Mouse (Mus musculus) CD4-positive helper T cell, adult 2 months (primary cell): Measurements from ENCODE around the gene Eps15l1.
A peak's percentile ranks its signal among the peaks of the same experiment; 100 is the strongest.

Experiments used
- DNase-seq: peaks from one replicate; pipeline ENCODE4 v3.0.0-alpha.2; 2012; ENCODE audit warnings: low read depth, missing footprints, low spot score

Gene Eps15l1

DNA sequence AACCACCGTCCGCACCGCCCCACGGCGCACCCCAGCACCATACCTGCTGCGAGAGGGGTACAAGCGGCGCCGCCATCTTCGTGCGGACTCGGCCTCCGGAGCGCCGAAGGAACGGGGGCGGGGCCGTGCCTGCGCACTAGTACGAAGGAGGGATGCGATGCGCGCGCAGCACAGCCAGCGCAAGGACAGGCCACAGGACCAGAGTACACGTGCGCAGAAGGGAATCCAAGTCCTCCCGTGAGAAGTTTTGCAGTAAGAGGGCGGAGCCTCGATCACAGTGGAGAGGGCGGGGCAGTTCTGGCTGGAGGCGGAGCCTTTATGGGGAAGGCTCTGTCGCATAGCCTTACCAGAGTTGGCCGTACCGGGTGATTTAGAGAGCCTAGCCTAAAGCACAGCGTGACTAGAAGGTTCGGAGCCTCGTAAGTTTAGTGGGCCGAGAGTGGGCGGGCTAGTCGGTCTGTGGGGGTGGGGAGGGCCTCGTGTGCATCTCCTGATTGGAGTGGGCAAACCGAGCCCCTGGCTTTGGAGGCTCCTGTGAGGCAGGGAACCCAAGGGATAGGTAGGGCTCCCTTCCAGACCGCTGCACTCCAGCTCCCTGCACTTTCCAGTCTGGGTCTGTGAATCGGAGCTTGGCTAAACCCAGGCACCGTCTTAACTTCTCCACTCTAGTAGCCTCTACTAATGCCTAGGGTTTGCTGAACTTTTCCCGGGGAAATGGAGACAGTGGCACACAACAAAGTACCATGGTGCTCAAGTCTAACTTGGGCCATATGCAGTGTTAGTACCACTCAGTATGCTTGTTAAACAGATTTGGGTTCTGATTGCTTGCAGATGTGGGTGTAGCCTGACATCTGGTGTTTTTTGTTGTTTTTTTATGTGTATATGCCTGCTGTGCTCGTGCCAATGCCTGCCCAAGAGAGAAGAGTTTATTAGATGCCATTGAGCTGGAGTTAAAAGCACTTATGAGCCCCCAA is at the start of gene Eps15l1:
Gene Eps15l1, minus strand, starts transcription at position 99 of the 974 bp plus-strand sequence.
- peak; percentile 99 for DNase-seq

DNA sequence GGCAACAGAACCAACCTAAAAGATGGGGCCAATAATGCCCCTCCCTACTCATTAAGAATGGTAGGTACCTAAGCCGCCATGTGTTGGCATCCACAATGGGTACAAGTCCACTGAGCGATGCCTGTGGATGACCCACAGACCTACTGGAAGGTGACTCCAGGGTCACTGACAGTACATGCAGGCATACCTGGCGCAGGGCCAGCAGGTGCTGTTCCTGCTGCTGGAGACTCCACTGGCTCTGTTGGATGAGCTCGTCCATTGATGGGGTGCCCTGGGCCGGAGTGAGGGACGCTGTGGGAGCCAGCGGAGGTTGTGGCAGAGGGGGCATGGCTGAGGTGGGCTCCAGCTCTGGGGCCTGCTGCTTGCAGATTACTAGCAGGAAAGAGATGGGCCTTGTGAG is 49.4 kb upstream of the Eps15l1 start:
- no peak for DNase-seq

DNA sequence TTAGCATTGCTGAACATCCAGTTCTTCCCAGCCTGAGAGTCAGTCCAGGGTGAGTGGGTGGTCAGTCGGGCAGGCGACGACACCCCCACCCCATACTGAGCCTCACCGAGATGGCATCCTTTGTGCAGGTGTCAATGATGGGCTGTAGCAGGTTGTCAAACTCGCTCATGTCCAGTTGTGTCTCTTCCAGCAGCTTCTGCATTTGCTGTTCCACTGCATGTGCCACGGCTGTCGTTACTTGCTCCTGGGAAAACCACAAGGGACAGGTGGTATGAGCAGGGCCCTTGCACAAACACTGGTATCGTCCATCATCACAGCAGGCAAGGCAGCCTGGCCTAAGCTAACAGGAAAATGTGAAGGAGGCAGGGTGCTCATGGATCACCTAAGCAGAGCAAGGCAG is 48.7 kb upstream of the Eps15l1 start:
- no peak for DNase-seq

DNA sequence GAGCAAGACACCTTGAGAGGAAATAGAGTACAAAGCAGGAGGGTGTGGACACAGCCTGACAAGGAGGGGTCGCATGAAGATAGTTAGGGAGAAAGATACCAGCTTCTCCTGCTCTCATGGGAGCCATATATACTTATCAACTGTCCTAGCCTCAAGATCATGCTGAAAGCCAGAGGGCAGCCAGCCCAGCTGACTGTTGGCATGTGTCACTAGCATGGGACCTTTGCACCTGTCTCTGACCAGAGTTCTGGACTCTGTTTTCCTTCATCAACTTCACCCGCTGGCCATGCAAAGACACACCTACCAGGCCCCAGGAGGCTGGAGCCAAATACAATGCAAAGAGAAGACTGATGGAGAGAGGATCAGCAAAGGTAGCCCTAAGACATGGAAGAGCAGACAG is 48.0 kb upstream of the Eps15l1 start:
- DNase-seq: no peak

DNA sequence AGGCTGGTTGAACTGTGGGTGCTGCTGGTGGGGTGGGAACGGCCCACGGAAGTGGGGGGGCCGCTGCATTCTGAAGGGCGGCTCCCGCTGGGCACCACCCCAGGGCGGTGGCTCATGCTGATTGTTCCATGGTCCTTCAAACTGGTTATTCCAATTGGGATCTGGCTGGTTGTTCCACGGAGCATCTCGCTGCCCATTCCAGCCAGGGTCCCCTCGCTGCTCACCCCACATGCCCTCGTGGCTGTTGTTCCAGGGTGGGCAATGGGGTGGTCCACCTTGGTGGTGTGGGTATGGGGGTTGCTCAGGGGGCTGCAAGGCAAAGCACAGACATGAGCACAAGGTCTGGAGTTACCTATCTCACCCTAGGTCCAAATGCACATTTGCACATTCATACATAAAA is 43.0 kb upstream of the Eps15l1 start:
- no peak for DNase-seq

DNA sequence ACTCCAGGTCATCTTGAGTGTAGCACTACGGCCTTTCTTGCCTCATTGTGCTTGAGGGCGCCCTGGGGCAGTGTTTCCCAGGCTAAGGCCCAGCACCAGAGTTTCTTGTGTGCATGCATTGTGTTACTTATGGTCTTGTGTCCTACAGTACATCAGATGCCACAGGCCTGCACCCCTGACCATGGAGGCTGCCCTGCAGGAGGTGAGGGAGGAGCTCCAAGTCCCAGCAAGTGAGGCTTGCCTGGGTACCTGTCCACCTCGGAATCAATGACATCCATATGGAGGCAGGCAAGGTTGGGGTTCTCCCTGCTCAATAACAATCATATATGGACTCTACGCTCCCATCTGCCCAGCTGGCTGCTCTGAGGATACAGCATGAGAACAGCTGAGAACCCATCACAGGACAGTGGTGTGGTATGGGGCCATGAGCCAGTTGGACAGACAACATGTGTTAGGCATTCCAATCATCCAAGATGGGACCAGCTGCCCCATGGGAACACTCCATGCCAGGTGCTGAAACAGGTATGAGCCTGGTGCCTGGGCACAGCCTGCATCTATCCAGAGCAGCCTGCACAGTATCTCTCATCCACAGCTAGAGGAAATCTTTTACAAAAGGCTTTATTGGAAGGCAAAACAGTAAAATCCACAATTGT is 38.7 kb upstream of the Eps15l1 start:
- DNase-seq: no peak

DNA sequence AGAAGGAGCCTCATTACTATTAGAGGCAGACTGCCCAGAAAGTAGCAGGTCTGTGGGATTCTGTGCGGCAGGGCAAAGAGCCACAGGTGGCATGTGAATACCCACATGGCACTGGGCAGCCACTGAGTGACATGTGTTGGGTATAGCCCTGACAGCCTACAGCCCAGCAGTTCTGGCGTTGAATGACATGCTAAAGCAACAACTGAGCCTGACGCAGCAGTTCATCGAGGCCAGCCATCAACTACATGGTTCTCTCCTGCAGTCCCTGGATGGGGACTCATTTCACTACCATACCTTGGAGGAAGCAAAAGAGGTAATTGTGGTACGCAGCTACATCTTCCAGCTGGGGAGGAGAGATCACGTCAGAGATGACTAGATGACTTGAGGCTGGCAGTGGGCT is 37.2 kb upstream of the Eps15l1 start:
- DNase-seq: no peak

DNA sequence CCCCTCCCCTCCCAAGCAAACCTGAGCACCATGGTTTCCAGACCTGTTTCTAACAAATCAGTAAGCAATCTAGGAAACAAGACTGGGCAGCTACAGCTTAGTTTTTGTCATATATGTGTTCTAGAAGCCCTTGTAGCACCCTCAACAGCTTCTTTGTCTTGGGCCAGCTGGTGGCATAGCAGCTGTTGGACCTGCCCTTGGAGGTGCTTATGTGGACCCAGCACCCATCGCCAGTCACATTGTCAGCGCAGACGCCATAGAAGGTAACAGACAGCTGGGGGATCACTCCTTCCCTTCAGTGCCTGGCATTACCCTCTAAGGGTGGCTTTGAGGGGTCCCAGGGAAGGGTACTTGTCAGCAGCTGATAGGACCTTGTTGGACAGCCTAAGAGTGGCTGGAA is 36.5 kb upstream of the Eps15l1 start:
- DNase-seq: no peak

DNA sequence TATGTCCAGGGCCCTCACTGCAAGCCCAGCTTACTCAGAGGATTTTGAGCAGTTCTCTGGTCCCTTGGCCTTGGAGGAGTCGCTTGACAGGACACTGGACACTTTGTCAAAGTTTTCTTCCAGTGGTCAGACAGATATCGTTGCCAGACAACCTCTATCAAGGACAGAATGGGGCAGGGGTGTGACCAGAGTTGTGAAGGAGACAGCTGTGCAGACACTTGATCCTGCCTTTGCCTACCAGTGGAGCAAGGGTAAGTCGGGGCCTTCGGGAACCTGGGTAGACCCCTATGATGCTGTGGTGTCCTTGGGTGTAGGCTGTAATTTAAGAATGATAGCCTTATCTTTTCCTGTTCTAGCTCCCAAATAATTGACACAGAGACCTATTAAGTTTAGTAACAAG is 34.1 kb upstream of the Eps15l1 start:
- DNase-seq: no peak

DNA sequence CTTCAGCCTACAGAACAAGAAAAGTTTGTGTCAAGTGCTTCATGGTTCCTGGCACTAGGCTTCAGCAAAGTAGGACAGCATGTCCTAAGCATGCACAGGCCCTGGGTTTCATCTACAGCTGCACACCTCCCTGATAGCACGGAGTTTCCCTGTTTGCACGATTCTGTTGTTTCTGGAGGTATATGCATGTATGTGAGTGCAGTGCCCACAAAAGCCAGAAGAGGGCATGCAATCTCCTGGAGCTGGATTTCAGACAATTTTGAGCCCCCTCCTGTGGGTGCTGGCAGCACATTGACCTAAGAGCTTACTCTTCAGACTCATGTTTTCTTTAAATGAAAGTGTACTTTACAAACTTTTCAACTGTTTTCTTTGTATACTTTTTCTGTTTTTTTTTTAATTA is 32.6 kb upstream of the Eps15l1 start:
- DNase-seq: no peak

DNA sequence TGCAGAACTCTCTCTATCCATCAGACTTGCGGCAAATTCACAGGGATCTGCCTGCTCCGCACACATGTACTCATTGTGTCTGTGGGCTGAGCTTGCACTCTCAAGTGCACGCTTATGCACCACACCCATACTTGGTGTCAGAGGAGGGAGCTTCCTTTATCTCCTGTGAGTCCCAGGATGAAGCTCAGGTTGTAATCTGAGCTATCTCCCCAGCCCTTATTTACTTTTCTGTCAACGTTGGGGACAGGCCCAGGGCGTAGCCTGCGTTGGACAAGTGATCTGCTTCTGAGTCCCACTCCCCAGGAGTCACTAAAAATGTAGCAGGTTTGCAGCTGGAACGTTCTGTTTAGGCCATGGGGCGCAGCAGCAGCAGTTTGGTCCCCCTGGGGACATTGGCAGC is 30.3 kb upstream of the Eps15l1 start:
- no peak for DNase-seq

DNA sequence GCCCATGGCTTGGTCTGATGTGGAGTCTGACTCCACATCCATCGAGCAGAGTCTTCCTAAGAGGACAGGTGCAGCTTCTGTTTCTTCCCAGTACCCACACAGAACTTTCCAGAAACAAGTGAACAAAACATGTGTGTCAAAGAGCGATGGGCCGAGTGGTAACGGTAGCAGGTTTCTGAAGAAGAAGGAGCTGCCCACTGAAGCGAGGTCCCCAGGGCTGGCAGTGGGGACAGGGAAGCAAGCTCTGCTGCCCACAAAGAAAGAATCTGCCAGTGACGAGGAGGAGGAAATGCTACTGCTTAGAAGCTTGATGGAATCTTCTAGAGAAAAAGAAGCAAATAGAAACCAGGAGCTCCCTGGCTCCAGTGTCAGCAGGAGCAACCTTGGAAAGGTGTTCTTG is 23.8 kb upstream of the Eps15l1 start:
- DNase-seq: no peak

DNA sequence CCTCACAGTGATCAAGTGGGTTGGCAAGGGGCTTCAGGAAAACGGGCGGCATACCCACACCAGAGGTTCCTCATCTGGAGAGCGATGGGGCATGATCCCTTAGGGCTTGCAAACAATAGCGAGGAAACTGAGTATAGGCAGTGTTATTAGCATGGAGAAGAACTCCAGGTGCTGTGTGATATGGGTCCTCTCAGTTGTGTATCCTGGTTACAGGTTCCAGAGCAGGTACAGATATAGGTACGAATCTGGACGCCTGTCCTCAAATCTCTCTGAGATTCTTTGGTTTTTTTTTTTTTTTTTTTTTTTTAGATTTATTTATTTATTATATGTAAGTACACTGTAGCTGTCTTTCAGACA is 22.7 kb upstream of the Eps15l1 start:
- no peak for DNase-seq

DNA sequence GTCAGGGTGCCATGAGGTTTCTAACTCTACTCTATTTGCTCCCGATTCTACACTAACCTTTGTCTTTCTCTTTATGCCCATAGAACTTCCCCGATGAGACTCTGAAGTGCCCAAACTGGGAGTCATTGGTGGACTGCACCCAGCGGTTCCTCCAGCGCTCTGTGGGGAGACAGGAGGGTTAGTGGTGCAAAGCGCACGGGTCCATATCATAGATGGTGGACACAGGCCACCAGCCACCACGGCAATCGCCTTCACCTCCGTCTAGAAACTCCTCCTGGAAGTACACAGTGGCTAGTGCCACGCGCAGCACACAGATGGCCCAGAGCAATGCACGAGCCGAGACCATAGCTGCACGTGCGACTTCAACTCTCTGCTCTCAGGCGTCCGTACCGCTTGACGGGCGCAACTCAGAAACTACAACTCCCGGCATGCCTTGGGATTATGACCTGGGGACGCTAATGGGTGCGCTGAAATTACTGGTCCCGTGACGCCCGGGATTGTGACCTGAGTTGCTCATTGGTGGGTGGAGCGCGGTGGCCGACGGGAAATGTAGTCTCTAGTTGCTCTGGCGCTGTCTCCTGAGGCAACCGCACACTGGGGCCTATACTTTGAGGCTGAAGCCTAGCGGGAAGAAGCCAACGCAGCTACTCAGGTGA is 22.2 kb upstream of the Eps15l1 start, which contains the start of the genes Calr3 and 1700030K09Rik:
Gene Calr3, minus strand, starts transcription at position 533 of the 656 bp plus-strand sequence.
Gene 1700030K09Rik, plus strand, starts transcription at position 543 of the 656 bp plus-strand sequence.
- DNase-seq: peak; percentile 97

DNA sequence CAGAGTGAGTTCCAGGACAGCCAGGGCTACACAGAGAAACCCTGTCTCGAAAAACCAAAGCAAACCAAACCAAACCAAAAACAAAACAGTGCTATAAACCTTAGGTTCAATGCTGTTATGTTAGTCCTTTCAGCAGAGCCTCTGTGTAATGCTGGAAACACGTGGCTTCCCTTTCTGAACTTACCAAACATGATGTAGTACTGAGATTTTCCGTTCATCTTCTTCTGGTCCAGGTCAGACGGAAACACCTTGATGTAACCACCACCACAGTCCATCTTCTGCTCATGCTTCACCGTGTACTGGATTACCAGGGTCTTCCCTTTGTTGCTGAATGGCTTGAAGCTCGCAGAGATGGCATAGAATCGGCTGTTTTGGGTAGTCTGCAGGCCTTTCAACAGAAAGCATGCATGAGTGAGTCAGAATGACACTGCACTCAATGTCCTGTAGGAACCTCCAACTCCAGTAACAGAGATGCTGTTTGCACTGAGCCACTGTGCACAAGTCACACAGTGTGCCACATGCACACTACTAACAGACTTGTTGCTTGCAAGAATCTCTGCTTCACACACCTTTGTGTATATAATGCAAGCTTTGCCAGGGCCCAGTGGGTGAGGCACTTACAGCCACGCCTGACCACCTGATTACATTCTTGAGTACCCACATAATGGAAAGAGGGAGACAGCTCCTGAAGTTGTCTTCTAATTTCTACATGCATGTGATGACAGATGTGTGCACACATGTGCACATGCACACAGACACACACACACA is 17.2 kb upstream of the Eps15l1 start:
- DNase-seq: no peak

DNA sequence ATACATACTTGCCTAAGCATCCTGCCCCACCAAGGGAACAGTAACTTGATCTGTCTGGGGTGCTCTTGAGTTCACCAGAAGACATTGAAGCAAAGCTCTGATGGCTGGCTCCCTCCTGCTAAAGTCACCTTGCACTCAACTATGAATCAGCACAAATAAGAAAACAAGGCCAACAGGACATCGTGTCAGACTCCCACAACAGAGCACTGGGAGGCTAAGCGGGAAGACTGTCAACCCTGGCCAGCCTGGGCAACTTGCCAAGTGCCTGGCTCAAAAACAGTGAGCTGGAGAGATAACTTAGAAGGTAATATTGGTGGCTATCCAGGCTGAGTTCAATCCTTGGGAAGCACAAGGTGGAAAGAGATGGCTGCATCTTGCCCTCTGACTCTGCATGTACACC is 13.7 kb upstream of the Eps15l1 start:
- no peak for DNase-seq

DNA sequence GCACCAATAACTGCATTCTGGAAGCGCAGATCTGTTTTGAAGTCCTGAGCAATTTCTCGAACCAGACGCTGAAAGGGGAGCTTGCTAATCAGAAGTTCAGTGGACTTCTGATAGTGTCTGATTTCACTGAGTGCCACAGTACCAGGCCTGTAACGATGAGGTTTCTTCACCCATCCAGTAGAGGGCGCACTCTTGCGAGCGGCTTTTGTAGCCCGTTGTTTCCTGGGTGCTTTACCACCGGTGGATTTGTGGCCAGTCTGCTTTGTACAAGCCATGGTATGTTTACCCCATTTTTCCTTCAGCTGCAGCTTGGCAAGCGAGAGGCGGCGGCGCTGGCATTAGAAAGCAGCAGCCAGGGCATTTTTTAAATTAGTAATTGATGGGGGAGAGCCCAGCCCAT is 8.4 kb upstream of the Eps15l1 start:
- peak; percentile 65 for DNase-seq

DNA sequence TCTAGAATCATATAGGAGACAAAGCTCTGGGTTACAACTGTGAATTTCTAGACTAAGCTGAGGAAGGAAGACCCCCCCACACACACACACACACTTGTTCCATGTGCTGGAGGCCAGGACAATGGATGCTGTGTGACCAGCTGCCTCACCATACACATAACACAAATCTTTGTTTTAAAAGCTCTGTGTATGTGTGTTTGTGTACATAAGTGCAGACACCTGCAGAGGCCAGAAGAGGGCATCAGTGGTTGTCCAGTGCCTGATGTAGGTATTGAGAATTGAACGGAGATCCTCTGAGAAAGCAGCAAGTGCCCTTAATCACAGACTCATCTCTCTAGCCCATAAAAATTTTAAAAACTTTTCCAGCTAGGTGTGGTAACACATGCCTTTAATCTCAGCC is 1.7 kb upstream of the Eps15l1 start:
- peak; percentile 22 for DNase-seq

DNA sequence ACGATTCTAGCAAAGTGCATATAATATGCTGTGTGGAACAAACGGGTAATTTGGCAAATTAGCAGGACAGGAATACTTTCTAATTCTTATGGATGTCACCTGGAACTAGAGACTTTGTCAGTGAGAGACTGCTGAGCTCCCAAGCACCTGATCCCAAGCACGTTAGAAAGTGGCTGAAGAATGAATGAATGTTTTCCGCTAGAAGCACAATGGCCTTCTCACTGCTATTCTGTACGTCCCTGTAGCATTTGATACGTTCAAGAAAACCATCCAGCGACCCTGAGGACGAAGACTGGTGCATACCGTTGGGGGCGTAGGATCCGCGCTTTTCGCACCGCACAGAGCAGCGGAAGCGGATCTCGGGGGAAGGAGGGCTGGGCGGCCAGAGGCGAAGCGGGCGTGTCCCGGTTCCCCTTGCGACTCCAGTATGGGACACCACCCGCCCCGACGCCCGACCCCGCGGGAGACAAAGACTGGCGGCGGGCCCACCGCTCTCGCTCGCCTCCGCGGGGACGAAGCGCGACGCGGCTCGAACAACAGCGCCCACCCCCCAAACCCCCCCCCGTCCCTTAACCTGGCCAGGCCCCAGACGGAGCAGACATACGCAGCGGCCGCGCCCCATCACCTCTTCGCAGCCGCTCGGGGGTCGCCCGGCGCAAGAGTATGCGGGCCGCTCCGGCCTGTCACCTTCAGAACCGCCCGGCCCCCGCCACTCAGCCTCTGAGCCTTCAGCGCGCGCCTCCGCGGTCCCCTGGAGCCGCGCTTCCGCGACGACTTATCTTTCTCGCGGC is 494 bp downstream of the Eps15l1 start:
- DNase-seq: peak; percentile 63

DNA sequence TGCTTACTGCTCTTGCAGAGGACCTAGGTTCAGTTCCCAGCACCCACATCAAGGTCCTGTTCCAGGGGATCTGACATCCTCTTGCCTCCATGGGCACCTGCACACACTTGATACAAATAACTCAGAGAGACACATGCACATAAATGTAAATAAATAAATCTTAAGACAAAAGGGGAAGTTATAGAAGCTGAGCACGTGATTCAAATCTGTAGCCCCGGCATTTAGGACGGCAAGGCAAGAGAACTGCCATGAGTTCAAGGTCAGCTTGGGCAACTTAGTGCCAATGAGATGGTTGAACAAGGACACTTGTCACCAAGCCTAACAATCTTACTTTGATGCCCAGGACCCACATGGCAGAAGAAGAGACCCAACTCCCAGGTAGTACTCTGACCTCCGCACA is 3.2 kb downstream of the Eps15l1 start:
- DNase-seq: no peak

DNA sequence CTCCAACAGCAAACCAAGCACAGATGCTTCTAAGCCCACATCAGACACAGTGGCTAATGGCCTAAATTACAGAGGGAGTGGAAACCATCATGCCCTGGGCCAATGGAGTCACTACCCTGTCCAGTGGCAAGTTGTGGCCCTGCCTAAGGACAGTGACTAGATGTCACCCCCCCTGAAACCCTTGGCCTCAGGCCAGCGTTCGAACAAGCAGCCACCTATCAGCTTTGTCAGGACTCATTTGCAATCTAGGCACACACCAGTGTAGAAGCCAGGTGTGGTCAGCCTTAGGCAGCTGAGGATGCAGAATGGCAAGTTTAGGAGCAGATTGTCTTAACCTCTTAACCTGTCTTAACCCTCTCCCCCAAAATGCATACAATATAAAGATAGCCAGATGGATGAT is 6.0 kb downstream of the Eps15l1 start:
- no peak for DNase-seq
